Mouse (Mus musculus): ENCODE data around the gene Nop2.

GRCm38 (mm10) chr6:125193390-125193789 is 61.7 kb downstream of the Nop2 start:
- TF ChIP-seq CTCF (IDR thresholded peaks at IDR 0.05; ENCODE audit: extremely low read depth, insufficient read depth, low read length) = no peak
- TF ChIP-seq POLR2A (IDR thresholded peaks at IDR 0.05; ENCODE audit: extremely low read depth, insufficient read depth, low read length) = no peak
